Mouse (Mus musculus) midbrain, embryonic 15.5 days (tissue): ENCODE data around the gene Iqgap3. TPM values are rescaled to one million over a fixed set of nuclear protein-coding genes. Genes with fewer than 3 reads are reported as not detected.

Source experiments
- ATAC-seq: fragments of 200-750 bp; cut with Nextera tagmentation; replicated peaks from 2 replicates; pipeline ENCODE4 v1.8.0; 2017; ENCODE audit warnings: moderate TSS enrichment
- H3K27ac ChIP-seq: fragments of 300-500 bp; sonication (generic); 2 replicates; pipeline ENCODE4 v1.5.1; 2015; ENCODE audit warnings: mild to moderate bottlenecking, inconsistent platforms
- H3K27me3 ChIP-seq: fragments of 300-500 bp; sonication (generic); replicated peaks from 2 replicates; pipeline ENCODE4 v1.6.1; 2015; ENCODE audit warnings: inconsistent platforms
- H3K36me3 ChIP-seq: fragments of 300-500 bp; sonication (generic); replicated peaks from 2 replicates; pipeline ENCODE4 v1.6.1; 2015; ENCODE audit warnings: inconsistent platforms
- H3K4me1 ChIP-seq: fragments of 300-500 bp; sonication (generic); 2 replicates; pipeline ENCODE4 v1.6.1; 2015; ENCODE audit warnings: inconsistent platforms
- H3K4me2 ChIP-seq: fragments of 300-500 bp; sonication (generic); 2 replicates; pipeline ENCODE4 v1.6.1; 2015; ENCODE audit warnings: inconsistent platforms, mild to moderate bottlenecking, moderate library complexity
- H3K4me3 ChIP-seq: fragments of 300-500 bp; sonication (generic); 2 replicates; pipeline ENCODE4 v1.5.1; 2015; ENCODE audit warnings: mild to moderate bottlenecking, inconsistent platforms
- H3K9ac ChIP-seq: fragments of 300-500 bp; sonication (generic); 2 replicates; pipeline ENCODE4 v1.6.1; 2015; ENCODE audit warnings: mild to moderate bottlenecking, inconsistent platforms
- H3K9me3 ChIP-seq: fragments of 300-500 bp; sonication (generic); 2 replicates; pipeline ENCODE4 v1.6.1; 2016; ENCODE audit warnings: inconsistent platforms
- WGBS: fragments of 180-500 bp; shearing (Covaris S2); methylation state at CpG from one replicate; pipeline ENCODE4 v1.1.7; 2015; ENCODE audit warnings: mixed read lengths; 5-methylcytosine and 5-hydroxymethylcytosine counted together
- polyA plus RNA-seq: library from polyadenylated mRNA; unstranded; fragments of >200 nt; fragmentation: Nextera tagmentation; extraction: Ambion mirVana; gene quantifications from 2 replicates; pipeline ENCODE4 v1.2.1, GENCODE M21; 2015

Gene Iqgap3
- polyA plus RNA-seq, 1 experiment from 2014 or later, result 2.7 TPM

- no peak for ATAC-seq
- WGBS, result 90% methylated on average over 8 of the region's 8 CpGs
- H3K36me3 ChIP-seq, result peaks cover 32% of the 10 kb centered on the region
These were observed 80.5 kb downstream of the Iqgap3 start for GRCm38 (mm10) chr3:88162259-88162658.

GRCm38 (mm10) chr3:88162811-88163210 lies 81.0 kb downstream of the Iqgap3 start:
- H3K4me2 ChIP-seq, result no peak overlapping the region
- H3K4me3 ChIP-seq, result no peak overlapping the region
- H3K36me3 ChIP-seq, result peaks cover 33% of the 10 kb centered on the region
- H3K4me1 ChIP-seq, result peaks cover 3% of the 10 kb centered on the region
- H3K27ac ChIP-seq, result no peak overlapping the region
- 72% methylated on average over 4 of the region's 4 CpGs for WGBS
- no peak overlapping the region for H3K9ac ChIP-seq
- H3K27me3 ChIP-seq, result no peaks in the 10 kb centered on the region
- ATAC-seq, result no peak
- H3K9me3 ChIP-seq, result no peaks in the 10 kb centered on the region

More at GRCm38 (mm10) chr3:88162259-88162658, 80.5 kb downstream of the Iqgap3 start:
- Histone ChIP-seq H3K4me2 (no peak overlapping the region), H3K9ac (no peak overlapping the region), H3K4me3 (no peak overlapping the region), H3K27me3 (no peaks in the 10 kb centered on the region), H3K27ac (no peak overlapping the region), H3K4me1 (peaks cover 8% of the 10 kb centered on the region), H3K9me3 (no peaks in the 10 kb centered on the region)

GRCm38 (mm10) chr3:88163847-88164246 lies 82.1 kb downstream of the Iqgap3 start:
- Histone ChIP-seq H3K36me3 (peaks cover 43% of the 10 kb centered on the region), H3K4me3 (no peak overlapping the region), H3K27ac (no peak overlapping the region), H3K4me1 (no peaks in the 10 kb centered on the region), H3K4me2 (no peak overlapping the region), H3K9me3 (no peaks in the 10 kb centered on the region), H3K9ac (no peak overlapping the region), H3K27me3 (no peaks in the 10 kb centered on the region)
- no peak for ATAC-seq
- 63% methylated on average over 3 of the region's 3 CpGs for WGBS

GRCm38 (mm10) chr3:88164263-88164662 lies 82.5 kb downstream of the Iqgap3 start:
- ATAC-seq, result no peak
- Histone ChIP-seq H3K36me3 (peaks cover 46% of the 10 kb centered on the region), H3K4me2 (no peak overlapping the region), H3K4me1 (no peaks in the 10 kb centered on the region), H3K9me3 (no peaks in the 10 kb centered on the region), H3K27me3 (no peaks in the 10 kb centered on the region), H3K9ac (no peak overlapping the region), H3K4me3 (no peak overlapping the region), H3K27ac (no peak overlapping the region)
- WGBS, result 52% methylated on average over 3 of the region's 3 CpGs

- no peak overlapping the region for H3K27ac ChIP-seq
- no peak overlapping the region for H3K9ac ChIP-seq
- no peaks in the 10 kb centered on the region for H3K4me1 ChIP-seq
- no peak for ATAC-seq
- H3K9me3 ChIP-seq, result no peaks in the 10 kb centered on the region
- H3K4me3 ChIP-seq, result no peak overlapping the region
- H3K4me2 ChIP-seq, result no peak overlapping the region
- WGBS, result 92% methylated on average over 5 of the region's 5 CpGs
- peaks cover 50% of the 10 kb centered on the region for H3K36me3 ChIP-seq
- H3K27me3 ChIP-seq, result no peaks in the 10 kb centered on the region
These were observed 84.3 kb downstream of the Iqgap3 start for GRCm38 (mm10) chr3:88166056-88166455.

GRCm38 (mm10) chr3:88170361-88170760 lies 88.6 kb downstream of the Iqgap3 start:
- 89% methylated on average over 5 of the region's 5 CpGs for WGBS
- no peak for ATAC-seq

More at GRCm38 (mm10) chr3:88170361-88170760, 88.6 kb downstream of the Iqgap3 start:
- Histone ChIP-seq H3K9me3 (no peaks in the 10 kb centered on the region), H3K4me2 (no peak overlapping the region), H3K9ac (no peak overlapping the region), H3K27me3 (no peaks in the 10 kb centered on the region), H3K4me1 (no peaks in the 10 kb centered on the region), H3K27ac (no peak overlapping the region), H3K36me3 (peaks cover 46% of the 10 kb centered on the region), H3K4me3 (no peak overlapping the region)

Other genes with a start within 250 kb of the Iqgap3 start
- gene Sh2d2a, start 235.2 kb upstream of the Iqgap3 start, polyA plus RNA-seq, result not detected in 2 replicates
- gene Prcc, start 196.4 kb upstream of the Iqgap3 start, polyA plus RNA-seq, result 15.8 and 17.2 TPM in 2 replicates
- gene Hdgf, start 175.7 kb upstream of the Iqgap3 start, polyA plus RNA-seq, result 173 and 190 TPM in 2 replicates
- 51.5 and 55.4 TPM in 2 replicates for gene Mrpl24, start 162.5 kb upstream of the Iqgap3 start, polyA plus RNA-seq
- gene Isg20l2, start 151.7 kb upstream of the Iqgap3 start, polyA plus RNA-seq, result 30.5 and 34.9 TPM in 2 replicates
- gene Rrnad1, start 151.3 kb upstream of the Iqgap3 start, polyA plus RNA-seq, result 23.0 and 23.2 TPM in 2 replicates
- gene Crabp2, start 133.3 kb upstream of the Iqgap3 start, polyA plus RNA-seq, result 44.8 and 52.1 TPM in 2 replicates
- 33.0 and 40.7 TPM in 2 replicates for gene Nes, start 110.9 kb upstream of the Iqgap3 start, polyA plus RNA-seq
- gene Bcan, start 81.7 kb upstream of the Iqgap3 start, polyA plus RNA-seq, result 53.4 and 62.8 TPM in 2 replicates
- 0.71 and 0.82 TPM in 2 replicates for gene Hapln2, start 54.4 kb upstream of the Iqgap3 start, polyA plus RNA-seq
- gene Gpatch4, start 38.9 kb upstream of the Iqgap3 start, polyA plus RNA-seq, result 32.0 and 35.3 TPM in 2 replicates
- 158 and 159 TPM in 2 replicates for gene Naxe, start 23.5 kb upstream of the Iqgap3 start, polyA plus RNA-seq
- not detected in 2 replicates for gene Ttc24, start 3.7 kb upstream of the Iqgap3 start, polyA plus RNA-seq
- 23.2 and 25.3 TPM in 2 replicates for gene Mef2d, start 60.4 kb downstream of the Iqgap3 start, polyA plus RNA-seq
- 0.14 TPM in 2 replicates for gene Rhbg, start 172.7 kb downstream of the Iqgap3 start, polyA plus RNA-seq
- gene Gm38392, start 205.2 kb downstream of the Iqgap3 start, polyA plus RNA-seq, result not detected in 2 replicates
- 8.7 and 9.9 TPM in 2 replicates for gene Tsacc, start 215.0 kb downstream of the Iqgap3 start, polyA plus RNA-seq
- gene Cct3, start 215.1 kb downstream of the Iqgap3 start, polyA plus RNA-seq, result 442 and 444 TPM in 2 replicates
- 106 and 107 TPM in 2 replicates for gene Glmp, start 243.1 kb downstream of the Iqgap3 start, polyA plus RNA-seq